Mouse (Mus musculus) right cerebral cortex, postnatal 14 days (tissue): ENCODE results near the gene Gm20388.

ENCODE experiments used
- DNase-seq: peaks from one replicate; pipeline ENCODE4 v3.0.0; 2022

Gene Gm20388

DNA sequence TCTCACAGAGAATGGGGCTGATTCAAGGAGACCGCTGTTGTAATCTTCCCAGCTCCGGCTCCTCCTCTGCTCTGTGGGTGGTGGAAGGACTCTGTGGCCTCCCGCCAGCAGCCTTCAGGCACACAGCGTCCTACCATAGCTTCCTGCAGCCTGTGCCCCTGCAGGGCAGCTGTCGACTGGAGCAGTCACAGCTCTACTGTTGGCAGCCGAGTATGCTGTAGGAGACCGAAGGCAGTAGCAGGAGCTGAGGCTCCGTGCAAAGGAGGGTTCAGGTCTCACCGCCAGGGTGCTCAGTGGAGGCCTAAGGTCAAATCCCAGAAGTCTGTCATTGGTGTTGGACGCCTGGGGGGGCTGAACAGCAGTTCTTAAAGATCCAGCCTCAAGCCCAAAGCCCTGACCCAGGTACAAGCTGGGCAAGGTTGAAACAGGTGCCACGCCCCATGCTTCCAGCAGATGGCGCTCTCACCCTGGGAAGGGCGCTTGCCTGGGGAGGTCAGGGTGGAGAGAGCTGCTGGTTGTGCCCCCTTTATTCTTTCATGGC is 390.0 kb downstream of the Gm20388 start:
- DNase-seq = peak; percentile 68

GRCm38 (mm10) chr8:120302941-120303675 is 392.5 kb downstream of the Gm20388 start:
- no peak for DNase-seq

DNA sequence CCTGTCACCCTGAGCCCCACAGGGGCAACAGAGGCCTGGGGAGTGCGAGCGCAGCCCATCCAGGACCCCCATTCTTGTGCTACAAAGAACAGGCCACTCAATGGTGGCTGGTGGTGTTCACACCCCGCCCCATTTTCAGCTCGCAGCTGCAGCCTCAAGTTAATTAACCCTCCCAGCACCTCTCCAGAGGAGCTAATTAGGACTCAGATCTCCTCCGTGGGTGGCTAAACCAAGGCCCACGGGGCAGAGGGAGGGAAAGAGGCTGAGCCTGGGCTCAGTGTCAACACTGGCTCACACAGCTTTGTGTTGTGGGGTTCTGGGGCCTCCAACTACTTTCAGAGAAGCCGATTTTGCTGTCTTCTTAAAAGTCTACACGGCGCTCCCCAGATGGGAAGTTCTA is 393.5 kb downstream of the Gm20388 start:
- DNase-seq = no peak

GRCm38 (mm10) chr8:120305800-120306385 is 395.3 kb downstream of the Gm20388 start:
- DNase-seq = no peak

DNA sequence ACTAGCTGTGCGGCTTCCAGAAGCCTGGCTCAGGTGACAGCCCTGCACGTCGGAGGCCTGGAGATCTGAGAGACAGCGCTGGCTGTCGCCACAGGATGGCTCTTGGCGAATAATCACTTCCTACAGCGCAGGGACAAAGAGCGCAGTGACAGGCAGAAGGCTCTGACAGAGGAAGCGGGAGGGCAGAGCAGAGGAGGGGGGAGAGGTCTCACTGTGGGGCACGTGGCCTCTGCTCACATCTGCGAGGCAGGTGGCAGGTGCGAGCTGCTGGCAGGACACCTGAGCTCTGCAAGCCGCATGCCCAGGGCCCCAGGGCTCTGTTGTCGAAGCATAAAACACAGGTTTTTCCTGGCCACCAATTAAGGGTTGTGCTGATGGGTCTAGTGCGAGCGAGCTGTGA is 396.5 kb downstream of the Gm20388 start:
- no peak for DNase-seq

DNA sequence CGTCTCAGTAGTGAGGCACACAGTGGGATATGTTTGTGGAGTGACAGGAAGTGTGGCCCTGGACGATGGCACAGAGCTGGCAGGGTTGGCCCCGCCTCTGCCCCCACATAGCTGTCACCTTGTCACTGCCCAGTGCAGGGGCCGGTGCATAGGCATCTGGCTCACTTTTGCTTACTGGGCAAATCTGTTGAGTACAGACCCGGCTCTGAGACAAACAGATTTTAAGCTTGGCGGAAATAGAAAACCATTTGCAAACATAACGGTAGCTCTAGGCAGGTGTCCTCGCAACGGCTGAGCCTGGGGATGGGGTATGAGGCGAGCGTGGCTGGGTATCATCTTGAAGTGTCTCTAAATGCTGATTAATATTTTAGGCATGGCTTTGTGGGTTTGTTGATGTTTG is 396.9 kb downstream of the Gm20388 start:
- DNase-seq = no peak

GRCm38 (mm10) chr8:120308131-120308530 is 397.5 kb downstream of the Gm20388 start:
- no peak for DNase-seq

GRCm38 (mm10) chr8:120308553-120308952 is 397.9 kb downstream of the Gm20388 start:
- DNase-seq = no peak

DNA sequence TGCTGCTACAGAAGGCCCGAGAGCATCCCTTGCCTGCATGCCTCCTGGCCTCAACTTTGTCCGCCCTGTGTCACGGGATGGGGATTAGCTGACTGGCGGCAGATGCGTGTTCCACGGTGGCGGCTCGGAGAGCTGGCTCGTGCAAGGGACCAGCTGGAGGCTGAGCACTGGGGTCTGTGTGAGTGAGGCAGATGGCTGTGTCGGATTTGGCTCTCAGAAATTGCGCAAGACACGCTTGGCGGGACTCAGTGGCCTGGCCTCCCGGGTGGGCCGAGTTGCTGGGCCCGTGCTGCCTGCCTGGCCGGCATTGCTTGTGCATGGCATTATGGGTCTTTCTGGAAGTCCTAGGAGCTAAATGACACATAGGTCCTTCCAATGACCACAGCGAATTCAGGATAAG is 398.7 kb downstream of the Gm20388 start:
- DNase-seq = peak; percentile 52

DNA sequence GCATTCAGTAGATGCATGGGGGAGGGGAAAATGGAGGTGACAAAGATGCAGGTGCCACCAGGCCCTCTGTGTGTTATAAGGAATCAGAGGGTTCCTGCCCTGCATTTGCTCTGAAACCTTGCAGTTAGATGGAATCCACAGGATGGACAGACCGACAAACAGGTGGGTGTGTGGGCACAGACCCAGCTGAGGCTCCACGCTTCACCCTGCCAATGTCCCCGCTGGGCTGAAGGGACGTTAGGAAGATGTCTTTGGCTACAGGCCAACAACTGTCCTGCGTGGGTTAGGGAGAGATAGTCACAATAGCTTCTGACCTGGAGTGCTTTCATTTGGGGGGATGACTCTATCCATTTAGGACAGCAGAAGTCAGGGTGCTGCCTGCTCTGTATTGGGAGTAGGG is 399.4 kb downstream of the Gm20388 start:
- no peak for DNase-seq

DNA sequence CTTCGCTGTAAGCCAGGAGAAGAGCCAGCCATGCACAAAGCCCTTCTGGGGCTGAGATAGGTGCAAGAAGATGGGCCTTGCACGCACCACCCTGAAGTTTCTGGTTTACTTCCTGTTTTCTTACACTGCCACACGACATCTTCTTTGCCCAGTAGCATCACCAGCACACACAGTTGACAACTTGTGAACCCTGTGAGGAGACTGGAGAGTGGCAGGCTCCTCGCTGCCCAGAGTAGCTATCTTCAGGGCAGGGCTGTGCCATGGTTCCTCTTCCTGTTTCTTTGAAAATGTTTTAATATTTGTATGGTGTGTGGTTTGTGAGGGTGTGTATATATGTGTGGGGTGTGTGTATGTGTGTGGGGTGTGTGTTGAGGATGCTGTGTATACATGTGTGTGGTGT is 401.8 kb downstream of the Gm20388 start:
- no peak for DNase-seq

DNA sequence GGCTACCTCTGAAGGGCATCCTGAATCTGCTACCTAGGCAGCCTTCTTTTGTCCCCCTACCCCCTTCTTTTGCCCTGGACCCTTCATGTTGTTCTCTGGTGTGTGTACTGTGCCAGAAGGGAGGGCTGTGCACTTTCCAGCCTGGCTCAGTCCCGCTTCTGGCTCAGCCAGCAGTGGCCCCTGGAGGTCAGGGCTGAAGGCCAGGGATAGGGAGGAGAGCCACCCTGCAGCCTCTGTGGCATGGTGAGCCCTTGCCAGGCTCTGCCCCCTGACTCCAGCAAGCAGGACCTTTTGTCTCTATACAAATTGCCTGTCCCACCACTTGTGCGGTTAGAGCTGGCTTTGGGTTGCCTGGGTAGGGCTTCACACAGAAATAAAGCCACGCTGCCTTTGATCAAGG is 403.0 kb downstream of the Gm20388 start:
- DNase-seq = no peak

- no peak for DNase-seq
These were observed 404.3 kb downstream of the Gm20388 start for GRCm38 (mm10) chr8:120314932-120315331.

DNA sequence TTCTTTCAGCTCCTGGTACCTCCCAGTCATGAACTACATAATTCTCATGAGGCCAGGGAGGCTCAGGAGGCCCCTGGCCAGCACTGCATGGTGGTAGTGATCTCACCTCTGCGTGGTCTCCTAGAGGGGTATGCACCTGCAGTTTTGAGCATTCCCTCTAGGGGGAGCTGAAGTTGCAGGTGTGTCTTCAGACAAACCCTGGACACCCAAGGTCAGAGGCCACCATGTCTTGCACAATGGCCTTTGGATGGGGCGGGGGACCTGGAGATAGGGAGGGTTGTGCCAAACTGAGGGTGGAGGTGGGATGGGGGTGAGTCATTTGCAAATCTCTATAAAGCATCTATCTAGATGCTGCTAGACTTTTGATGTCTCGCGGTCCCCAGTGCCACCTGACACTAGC is 405.0 kb downstream of the Gm20388 start:
- no peak for DNase-seq

DNA sequence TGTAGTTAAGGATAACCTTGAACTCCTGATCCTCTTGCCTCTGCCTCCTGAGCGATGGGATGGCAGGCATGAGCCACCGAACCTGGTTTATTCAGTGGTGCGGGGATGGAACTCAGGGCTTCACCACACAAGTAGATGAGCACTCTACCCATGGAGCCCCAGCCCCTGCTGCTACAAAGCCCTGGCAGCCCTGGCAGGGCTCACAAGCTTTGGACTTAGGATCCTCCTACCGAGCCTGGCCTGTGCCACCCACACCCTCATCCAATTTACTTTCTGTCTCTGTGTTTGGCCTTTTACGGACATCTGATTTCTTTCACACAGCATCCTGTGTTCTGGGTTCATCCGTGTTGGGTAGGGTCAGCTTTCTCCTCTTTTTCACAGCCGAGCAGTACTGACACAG is 406.1 kb downstream of the Gm20388 start:
- no peak for DNase-seq

GRCm38 (mm10) chr8:120317118-120317824 is 406.6 kb downstream of the Gm20388 start:
- DNase-seq = peak; percentile 69

DNA sequence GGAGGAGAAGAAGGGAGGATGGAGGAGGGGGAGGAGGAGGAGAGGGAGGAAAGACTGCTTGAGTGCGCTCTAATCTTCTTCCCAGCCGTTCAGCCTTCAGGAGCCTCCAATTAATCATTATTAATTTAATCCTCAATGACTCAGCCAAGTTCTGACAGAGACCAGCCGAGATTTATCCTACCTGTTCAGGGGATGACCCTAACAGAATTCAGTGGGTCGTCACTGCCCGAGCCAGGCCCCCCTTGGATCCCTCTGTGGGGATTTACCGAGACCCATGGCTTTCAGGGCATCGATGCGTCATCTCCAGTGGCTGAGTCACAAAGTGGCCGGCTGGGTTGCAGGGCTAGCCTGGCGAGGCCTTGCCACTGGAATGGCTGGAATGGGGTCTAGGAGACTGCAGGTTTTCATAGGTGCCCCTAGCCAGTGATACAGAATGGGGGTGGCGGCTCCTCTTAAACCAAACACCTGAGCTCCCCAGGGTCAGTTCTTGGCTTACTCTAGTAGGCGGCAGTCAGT is 407.9 kb downstream of the Gm20388 start:
- DNase-seq = no peak

GRCm38 (mm10) chr8:120319449-120319848 is 408.8 kb downstream of the Gm20388 start:
- peak; percentile 70 for DNase-seq

DNA sequence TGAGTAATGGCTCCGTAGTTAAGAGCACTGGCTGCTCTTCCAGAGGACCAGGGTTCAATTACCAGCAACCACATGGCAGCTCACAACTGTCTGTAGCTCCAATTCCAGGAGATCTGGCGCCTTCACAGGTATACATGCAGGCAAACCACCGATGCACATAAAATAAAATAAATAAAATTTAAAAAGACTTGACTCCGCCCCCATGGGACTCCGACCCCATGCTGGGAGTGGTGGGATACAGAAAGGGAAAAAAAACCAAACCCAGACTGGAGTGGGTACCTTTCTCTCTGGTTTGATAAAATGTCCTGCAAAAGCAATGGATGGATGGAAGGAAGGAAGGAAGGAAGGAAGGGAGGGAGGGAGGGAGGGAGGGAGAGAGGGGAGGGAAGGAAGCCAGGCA is 409.5 kb downstream of the Gm20388 start:
- DNase-seq = no peak

DNA sequence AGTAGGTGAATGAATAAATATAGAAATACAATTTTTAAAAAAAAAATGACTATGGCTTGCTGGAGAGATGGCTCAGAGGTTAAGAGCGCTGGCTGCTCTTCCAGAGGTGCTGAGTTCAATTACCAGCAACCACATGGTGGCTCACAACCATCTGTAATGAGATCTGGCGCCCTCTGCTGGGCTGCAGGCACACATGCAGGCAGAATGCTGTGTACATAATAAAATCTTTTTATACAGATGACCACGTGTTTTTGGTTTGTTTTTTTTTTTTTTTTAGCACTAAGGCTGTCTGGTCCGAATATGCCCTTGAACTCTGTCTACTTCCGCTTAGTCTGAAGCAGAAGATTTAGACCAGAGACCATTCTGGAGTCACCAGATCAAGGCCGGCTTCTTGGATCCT is 411.1 kb downstream of the Gm20388 start:
- DNase-seq = no peak

- DNase-seq = peak; percentile 40
These were observed 412.4 kb downstream of the Gm20388 start for GRCm38 (mm10) chr8:120322956-120323448.

GRCm38 (mm10) chr8:120324555-120324954 is 413.9 kb downstream of the Gm20388 start:
- no peak for DNase-seq

GRCm38 (mm10) chr8:120325172-120325767 is 414.6 kb downstream of the Gm20388 start:
- no peak for DNase-seq
